Mouse (Mus musculus) forebrain, embryonic 10.5 days (tissue): ENCODE measurements around the gene Fyb. TPM values are rescaled to one million over a fixed set of nuclear protein-coding genes. Genes with fewer than 3 reads are reported as not detected.

Source experiments
- DNase-seq: peaks from one replicate; pipeline ENCODE4 v3.0.0-alpha.2; 2017; ENCODE audit warnings: low spot score; ENCODE audit errors: extremely low spot score
- H3K27ac ChIP-seq: fragments of 300-500 bp; sonication (generic); 2 replicates; pipeline ENCODE4 v1.5.1; 2016; ENCODE audit warnings: mild to moderate bottlenecking
- H3K27me3 ChIP-seq: fragments of 300-500 bp; sonication (generic); 2 replicates; pipeline ENCODE4 v1.6.1; 2016; ENCODE audit warnings: mild to moderate bottlenecking; ENCODE audit not compliant: poor library complexity, severe bottlenecking
- H3K36me3 ChIP-seq: fragments of 300-500 bp; sonication (generic); replicated peaks from 2 replicates; pipeline ENCODE4 v1.6.1; 2016; ENCODE audit warnings: mild to moderate bottlenecking, moderate library complexity
- H3K4me1 ChIP-seq: fragments of 300-500 bp; sonication (generic); 2 replicates; pipeline ENCODE4 v1.6.1; 2016
- H3K4me3 ChIP-seq: fragments of 300-500 bp; sonication (generic); 2 replicates; pipeline ENCODE4 v1.5.1; 2016; ENCODE audit warnings: mild to moderate bottlenecking, moderate library complexity
- H3K9me3 ChIP-seq: fragments of 300-500 bp; sonication (generic); 2 replicates; pipeline ENCODE4 v1.6.1; 2016; ENCODE audit warnings: mild to moderate bottlenecking, moderate library complexity
- WGBS: fragments of 180-500 bp; shearing (Covaris S2); methylation state at CpG from one replicate; pipeline ENCODE4 v1.1.7; 2016; 5-methylcytosine and 5-hydroxymethylcytosine counted together
- polyA plus RNA-seq: library from polyadenylated mRNA; unstranded; fragments of >200 nt; fragmentation: Nextera tagmentation; extraction: Ambion mirVana; gene quantifications from 2 replicates; pipeline ENCODE4 v1.2.1, GENCODE M21; 2016

Gene Fyb
- 2.3 and 3.9 TPM in 2 replicates for polyA plus RNA-seq

GRCm38 (mm10) chr15:6522653-6523167, at the start of gene Fyb:
TSS of gene Fyb (plus strand) at chr15:6522853.
- H3K27ac ChIP-seq: no peak within 1 kb of the TSS
- DNase-seq: no peak
- H3K4me1 ChIP-seq: no peaks in the 10 kb centered on the region
- H3K9me3 ChIP-seq: no peaks in the 10 kb centered on the region; the same call in 1 of the 2 replicates
- H3K36me3 ChIP-seq: no peaks in the 10 kb centered on the region
- H3K4me3 ChIP-seq: no peak within 1 kb of the TSS
- 91% methylated on average over 8 of the region's 8 CpGs for WGBS
- H3K27me3 ChIP-seq: no peaks in the 10 kb centered on the region

DNA sequence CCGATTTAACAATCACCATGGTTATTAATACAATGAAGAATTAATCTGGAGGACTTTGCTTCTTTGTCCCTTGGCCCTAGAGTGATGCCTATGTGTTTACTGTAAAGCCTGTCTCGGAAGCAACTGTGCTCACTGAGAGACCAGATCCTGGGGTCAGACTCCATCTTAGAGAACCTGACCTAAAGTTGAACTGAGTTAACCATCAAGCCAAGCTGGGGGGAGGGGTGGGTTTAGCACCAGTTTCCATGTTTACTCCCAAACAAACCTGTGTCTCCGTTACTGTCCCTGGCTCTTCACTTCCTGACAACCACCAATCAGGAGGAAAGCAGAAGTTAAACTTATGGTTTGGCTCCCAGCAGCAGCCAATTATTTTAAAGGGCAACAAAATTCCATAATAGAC, 39.1 kb upstream of the Fyb start:
- Histone ChIP-seq H3K4me3 (no peak overlapping the region), H3K36me3 (no peaks in the 10 kb centered on the region), H3K9me3 (no peaks in the 10 kb centered on the region), H3K27ac (no peak overlapping the region), H3K4me1 (no peaks in the 10 kb centered on the region), H3K27me3 (no peaks in the 10 kb centered on the region)
- WGBS: 79% methylated on average over 3 of the region's 3 CpGs
- no peak for DNase-seq

DNA sequence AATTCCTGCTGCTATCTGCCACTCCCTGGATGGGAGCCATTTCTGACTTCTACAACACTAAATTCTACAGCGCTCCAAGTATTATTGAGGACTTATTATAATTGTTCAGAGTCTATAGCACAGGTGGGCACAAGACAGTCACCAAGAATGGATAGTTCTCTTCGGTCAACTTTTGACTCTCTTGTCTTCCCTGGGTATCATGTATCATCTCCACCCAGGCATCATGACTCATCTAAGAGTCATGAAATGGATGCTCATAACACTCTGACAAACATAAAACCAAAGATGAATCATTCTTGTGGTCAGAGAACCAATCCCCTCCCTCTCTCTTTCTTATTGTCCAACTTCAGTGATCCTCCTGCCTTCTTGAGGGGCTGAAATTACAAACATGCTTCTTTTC, 30.3 kb upstream of the Fyb start:
- Histone ChIP-seq H3K27me3 (no peaks in the 10 kb centered on the region), H3K9me3 (no peaks in the 10 kb centered on the region), H3K4me3 (no peak overlapping the region), H3K36me3 (no peaks in the 10 kb centered on the region), H3K4me1 (no peaks in the 10 kb centered on the region), H3K27ac (no peak overlapping the region)
- WGBS: 91% methylated on average over 2 of the region's 2 CpGs
- no peak for DNase-seq

GRCm38 (mm10) chr15:6498396-6499070, 24.1 kb upstream of the Fyb start:
- Histone ChIP-seq H3K4me1 (no peaks in the 10 kb centered on the region), H3K36me3 (no peaks in the 10 kb centered on the region), H3K27ac (no peak overlapping the region), H3K27me3 (no peaks in the 10 kb centered on the region), H3K9me3 (no peaks in the 10 kb centered on the region), H3K4me3 (no peak overlapping the region)
- WGBS: 78% methylated on average over 10 of the region's 10 CpGs
- DNase-seq: no peak

DNA sequence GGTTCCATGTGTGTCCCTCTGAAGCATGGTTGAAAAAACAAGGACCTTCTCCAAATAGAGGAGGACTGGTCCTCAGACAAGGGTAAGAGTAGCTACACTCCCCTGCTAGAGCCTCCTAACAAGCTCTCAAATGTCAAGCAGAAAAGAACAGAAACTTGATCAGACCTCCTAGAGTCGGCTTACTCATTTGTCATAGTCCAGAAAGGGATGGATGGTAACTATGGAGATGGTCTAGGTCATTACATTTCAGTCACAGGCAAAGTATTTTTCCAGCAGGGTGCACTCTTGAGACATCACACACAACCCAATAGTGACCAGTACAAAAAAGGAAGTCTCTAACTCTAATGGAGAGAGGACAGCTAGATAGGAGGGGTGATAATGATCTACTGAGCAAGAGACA, 21.9 kb upstream of the Fyb start:
- 68% methylated on average over 1 of the region's 1 CpGs for WGBS
- no peak overlapping the region for H3K27ac ChIP-seq
- no peak overlapping the region for H3K4me3 ChIP-seq
- no peaks in the 10 kb centered on the region for H3K36me3 ChIP-seq
- H3K9me3 ChIP-seq: no peaks in the 10 kb centered on the region
- no peaks in the 10 kb centered on the region for H3K4me1 ChIP-seq
- DNase-seq: no peak
- H3K27me3 ChIP-seq: no peaks in the 10 kb centered on the region

DNA sequence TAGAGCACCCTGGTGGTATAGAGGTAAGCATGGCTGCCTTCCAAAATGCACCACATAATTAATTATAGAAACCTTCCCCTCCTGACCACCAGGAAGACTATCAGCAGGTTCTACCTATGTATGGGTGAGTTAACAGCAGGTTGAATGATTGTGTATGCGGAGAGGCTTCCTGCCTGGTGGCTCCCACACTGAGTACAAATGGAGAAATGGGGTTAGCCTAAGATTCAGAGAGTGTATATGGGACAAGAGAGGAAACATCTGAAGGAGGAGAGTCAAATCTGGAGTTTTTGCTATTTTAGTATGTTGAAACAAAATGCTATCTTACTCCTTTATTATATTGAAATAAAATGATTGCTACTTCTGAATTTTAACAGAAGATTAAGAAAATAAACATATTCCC, 5.1 kb upstream of the Fyb start:
- 95% methylated on average over 1 of the region's 1 CpGs for WGBS
- Histone ChIP-seq H3K4me1 (no peaks in the 10 kb centered on the region), H3K9me3 (no peaks in the 10 kb centered on the region), H3K27ac (no peak overlapping the region), H3K27me3 (no peaks in the 10 kb centered on the region), H3K36me3 (no peaks in the 10 kb centered on the region), H3K4me3 (no peak overlapping the region)
- no peak for DNase-seq

DNA sequence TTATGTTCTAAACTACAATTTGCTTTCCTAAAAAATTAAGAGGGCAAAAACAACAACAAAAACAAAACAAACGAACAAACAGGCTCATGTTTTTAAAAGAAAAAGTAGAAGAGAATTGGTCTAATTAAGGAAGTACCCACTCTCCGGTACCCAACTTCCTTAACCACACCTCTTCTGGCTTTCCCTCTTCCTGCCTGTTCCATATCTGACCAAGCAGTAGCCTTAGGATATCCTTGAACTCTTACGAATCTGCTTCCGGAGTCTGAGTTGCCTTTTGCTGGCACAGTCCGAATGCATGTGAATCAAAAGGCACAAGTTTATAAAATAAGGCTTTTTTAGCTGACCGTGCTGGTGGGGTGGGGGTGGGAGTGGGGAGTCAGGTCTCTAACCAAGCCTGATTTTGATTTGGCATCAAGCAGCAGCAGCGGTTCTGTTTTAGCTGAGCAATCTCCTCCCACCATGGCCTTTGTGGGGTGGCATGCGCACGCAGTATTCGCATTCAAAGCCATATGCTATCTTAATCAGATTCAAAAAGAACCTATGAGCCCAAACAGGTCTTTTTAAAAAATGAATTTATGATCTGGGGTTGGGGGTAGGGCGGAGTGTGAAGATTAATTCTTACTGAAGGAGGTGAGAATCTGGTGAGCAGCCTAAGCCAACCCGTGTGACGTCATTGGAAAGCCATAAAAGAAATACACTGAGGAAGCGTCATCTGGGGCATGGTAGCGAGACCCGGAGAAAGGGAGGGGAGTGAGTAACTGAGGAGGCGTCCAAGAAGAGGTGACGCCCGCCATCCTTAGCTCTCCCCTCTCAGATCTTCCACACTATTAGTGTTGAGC, 3.0 kb upstream of the Fyb start:
- no peak for DNase-seq
- WGBS: 93% methylated on average over 19 of the region's 19 CpGs
- no peaks in the 10 kb centered on the region for H3K36me3 ChIP-seq
- no peaks in the 10 kb centered on the region for H3K4me1 ChIP-seq
- H3K9me3 ChIP-seq: no peaks in the 10 kb centered on the region
- no peak overlapping the region for H3K27ac ChIP-seq
- H3K27me3 ChIP-seq: no peaks in the 10 kb centered on the region
- H3K4me3 ChIP-seq: no peak overlapping the region

DNA sequence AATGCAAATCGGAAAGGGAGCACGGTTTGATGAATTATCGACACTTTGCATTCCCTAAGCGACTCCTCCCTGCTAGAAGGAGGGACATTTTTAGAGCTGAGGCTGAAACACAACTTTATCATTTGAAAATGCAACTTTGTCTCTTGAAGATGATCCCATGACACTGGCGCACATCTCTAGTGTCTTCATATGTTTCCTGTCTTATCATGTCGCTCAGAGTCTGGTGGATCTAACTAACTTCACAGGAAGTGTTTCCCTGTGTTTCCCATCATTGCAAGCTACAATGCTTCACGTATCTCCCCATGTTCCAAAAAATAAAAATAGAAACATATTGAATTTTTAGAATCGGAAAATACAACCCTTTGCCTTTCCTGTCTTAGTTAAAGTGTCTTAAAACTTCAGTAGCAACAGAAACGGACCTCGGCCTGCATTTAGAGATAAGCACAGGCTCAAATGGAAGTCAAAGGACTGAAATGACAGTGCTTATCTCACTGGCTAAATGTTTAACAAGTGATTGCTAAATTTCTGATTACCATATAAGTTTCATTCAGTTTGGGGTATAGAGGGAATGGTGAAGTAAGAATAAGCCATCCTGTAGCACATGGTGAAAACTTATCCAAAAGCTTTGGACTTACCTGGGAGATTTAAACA, 2.0 kb upstream of the Fyb start:
- no peaks in the 10 kb centered on the region for H3K9me3 ChIP-seq
- no peaks in the 10 kb centered on the region for H3K36me3 ChIP-seq
- WGBS: 92% methylated on average over 10 of the region's 10 CpGs
- DNase-seq: no peak
- H3K27ac ChIP-seq: no peak overlapping the region
- H3K4me1 ChIP-seq: no peaks in the 10 kb centered on the region
- H3K4me3 ChIP-seq: no peak overlapping the region
- no peaks in the 10 kb centered on the region for H3K27me3 ChIP-seq

- Histone ChIP-seq H3K4me3 (no peak overlapping the region), H3K4me1 (no peaks in the 10 kb centered on the region), H3K27me3 (no peaks in the 10 kb centered on the region), H3K27ac (no peak overlapping the region), H3K36me3 (no peaks in the 10 kb centered on the region), H3K9me3 (no peaks in the 10 kb centered on the region; the same call in 1 of the 2 replicates)
- 98% methylated on average over 2 of the region's 2 CpGs for WGBS
- DNase-seq: no peak
Measured at GRCm38 (mm10) chr15:6524801-6525200, 2.1 kb downstream of the Fyb start.

DNA sequence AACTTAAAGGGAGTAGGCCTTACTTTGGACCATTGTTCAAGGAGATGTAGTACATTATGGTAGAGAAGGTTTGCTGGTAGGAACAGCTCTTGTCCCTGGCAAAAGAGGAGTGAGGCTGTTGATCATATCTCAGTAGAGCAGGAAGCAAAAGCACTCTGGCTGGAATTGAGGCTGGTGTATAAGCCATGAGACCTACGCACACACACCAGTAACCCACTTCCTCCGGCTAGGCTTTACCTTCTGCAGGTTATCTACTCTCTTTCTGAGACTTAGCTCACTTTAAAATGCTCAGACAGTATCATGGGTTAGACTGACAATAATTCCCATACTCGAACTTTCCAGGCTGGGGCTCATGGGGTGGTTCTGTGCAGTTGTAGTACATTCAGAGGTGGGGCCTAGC, 2.7 kb downstream of the Fyb start:
- H3K27me3 ChIP-seq: no peaks in the 10 kb centered on the region
- 81% methylated on average over 3 of the region's 3 CpGs for WGBS
- no peak overlapping the region for H3K27ac ChIP-seq
- no peaks in the 10 kb centered on the region for H3K4me1 ChIP-seq
- H3K36me3 ChIP-seq: no peaks in the 10 kb centered on the region
- H3K4me3 ChIP-seq: no peak overlapping the region
- DNase-seq: no peak
- no peaks in the 10 kb centered on the region; the same call in 1 of the 2 replicates for H3K9me3 ChIP-seq

GRCm38 (mm10) chr15:6533858-6534343, 11.2 kb downstream of the Fyb start:
- Histone ChIP-seq H3K4me3 (no peak overlapping the region), H3K27ac (no peak overlapping the region), H3K4me1 (no peaks in the 10 kb centered on the region), H3K27me3 (no peaks in the 10 kb centered on the region), H3K36me3 (no peaks in the 10 kb centered on the region), H3K9me3 (no peaks in the 10 kb centered on the region)
- no peak for DNase-seq
- WGBS: 93% methylated on average over 3 of the region's 3 CpGs

DNA sequence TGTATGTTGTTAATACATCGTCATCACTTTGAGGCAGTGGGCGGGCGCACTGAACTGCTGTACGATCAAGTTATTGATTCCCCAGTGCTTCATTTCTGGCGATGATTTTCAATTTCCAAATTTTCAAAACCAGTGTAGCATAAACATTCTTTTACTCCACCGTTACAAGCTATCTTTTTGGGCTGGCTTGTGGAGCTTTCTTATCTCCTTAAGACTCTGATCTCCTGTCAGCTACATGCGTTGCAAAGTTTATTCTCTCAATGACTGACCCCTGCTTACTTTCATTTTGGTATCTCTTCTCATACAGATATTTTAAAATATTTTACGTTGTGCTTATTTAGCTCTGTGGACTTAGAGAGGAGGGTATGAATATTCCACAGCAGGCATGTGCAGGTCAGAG, 11.9 kb downstream of the Fyb start:
- no peak for DNase-seq
- H3K4me3 ChIP-seq: no peak overlapping the region
- 92% methylated on average over 8 of the region's 8 CpGs for WGBS

More for the DNA sequence above, 11.9 kb downstream of the Fyb start:
- H3K4me1 ChIP-seq: no peaks in the 10 kb centered on the region
- H3K9me3 ChIP-seq: no peaks in the 10 kb centered on the region
- H3K27ac ChIP-seq: no peak overlapping the region
- H3K36me3 ChIP-seq: no peaks in the 10 kb centered on the region
- H3K27me3 ChIP-seq: no peaks in the 10 kb centered on the region
